Mouse (Mus musculus): ENCODE measurements around the gene Clcn3. TPM values are rescaled to one million over a fixed set of nuclear protein-coding genes. Genes with fewer than 3 reads are reported as not detected.
A peak's percentile ranks its signal among the peaks of the same experiment; 100 is the strongest.

Gene Clcn3
- polyA plus RNA-seq, 1 experiment from 2014 or later: 46.3 TPM

- WGBS: 82% methylated on average over 2 of the region's 2 CpGs
- Histone ChIP-seq H3K4me3 (no peak overlapping the region), H3K4me2 (replicated peaks) (no peak overlapping the region), H3K36me3 (no peaks in the 10 kb centered on the region), H3K9me3 (replicated peaks) (no peaks in the 10 kb centered on the region), H3K27me3 (no peaks in the 10 kb centered on the region), H3K4me1 (no peaks in the 10 kb centered on the region), H3K27ac (no peak overlapping the region), H3K9ac (no peak overlapping the region)
- no peak for ATAC-seq (ENCODE audit: low FRiP score)
Measured at GRCm38 (mm10) chr8:60973448-60973847, 9.7 kb downstream of the Clcn3 start.

- H3K27ac ChIP-seq: no peak overlapping the region
- WGBS: 67% methylated on average over 4 of the region's 4 CpGs
- H3K4me1 ChIP-seq: no peaks in the 10 kb centered on the region
- no peaks in the 10 kb centered on the region for H3K9me3 ChIP-seq (replicated peaks)
- H3K4me3 ChIP-seq: no peak overlapping the region
- no peak overlapping the region for H3K4me2 ChIP-seq (replicated peaks)
- H3K9ac ChIP-seq: no peak overlapping the region
- no peak for ATAC-seq (ENCODE audit: low FRiP score)
- H3K36me3 ChIP-seq: no peaks in the 10 kb centered on the region
- no peaks in the 10 kb centered on the region for H3K27me3 ChIP-seq
Measured at GRCm38 (mm10) chr8:60971808-60972207, 11.3 kb downstream of the Clcn3 start.

GRCm38 (mm10) chr8:60969091-60969490 lies 14.0 kb downstream of the Clcn3 start:
- Histone ChIP-seq H3K27ac (no peak overlapping the region), H3K4me1 (no peaks in the 10 kb centered on the region), H3K27me3 (no peaks in the 10 kb centered on the region), H3K36me3 (no peaks in the 10 kb centered on the region), H3K9ac (no peak overlapping the region), H3K4me2 (replicated peaks) (no peak overlapping the region), H3K4me3 (no peak overlapping the region), H3K9me3 (replicated peaks) (no peaks in the 10 kb centered on the region)
- ATAC-seq (ENCODE audit: low FRiP score): no peak
- 53% methylated on average over 2 of the region's 2 CpGs for WGBS

- Histone ChIP-seq H3K9ac (no peak overlapping the region), H3K27ac (no peak overlapping the region), H3K36me3 (no peaks in the 10 kb centered on the region), H3K27me3 (no peaks in the 10 kb centered on the region), H3K9me3 (replicated peaks) (no peaks in the 10 kb centered on the region), H3K4me1 (no peaks in the 10 kb centered on the region), H3K4me3 (no peak overlapping the region), H3K4me2 (replicated peaks) (no peak overlapping the region)
- WGBS: 67% methylated on average over 3 of the region's 3 CpGs
- no peak for ATAC-seq (ENCODE audit: low FRiP score)
Measured at GRCm38 (mm10) chr8:60965741-60966140, 17.4 kb downstream of the Clcn3 start.

DNA sequence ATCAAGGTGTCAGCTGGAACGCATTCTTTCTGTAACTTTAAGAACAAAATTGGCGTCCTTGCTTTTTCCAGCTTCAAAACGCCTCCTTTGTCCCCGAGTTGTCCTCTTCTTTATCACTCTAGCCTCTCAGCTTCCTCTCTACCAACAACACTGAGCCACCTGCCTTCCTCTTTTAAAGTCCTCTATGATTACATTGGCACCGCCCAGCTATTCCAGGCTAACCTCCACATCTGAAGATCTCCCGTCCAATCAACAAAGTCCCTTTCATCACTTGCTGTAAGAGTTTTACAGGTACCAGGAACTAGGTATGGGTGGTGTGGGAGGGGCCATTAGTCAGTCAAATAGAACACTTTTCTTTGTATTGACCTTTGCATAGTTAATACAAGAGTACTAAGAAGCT lies 17.8 kb downstream of the Clcn3 start:
- H3K36me3 ChIP-seq: no peaks in the 10 kb centered on the region
- no peaks in the 10 kb centered on the region for H3K27me3 ChIP-seq
- H3K4me2 ChIP-seq (replicated peaks): no peak overlapping the region
- ATAC-seq (ENCODE audit: low FRiP score): no peak
- no peaks in the 10 kb centered on the region for H3K9me3 ChIP-seq (replicated peaks)
- H3K4me3 ChIP-seq: no peak overlapping the region
- WGBS: 75% methylated on average over 6 of the region's 6 CpGs
- no peak overlapping the region for H3K27ac ChIP-seq
- H3K4me1 ChIP-seq: no peaks in the 10 kb centered on the region
- no peak overlapping the region for H3K9ac ChIP-seq

- no peaks in the 10 kb centered on the region for H3K36me3 ChIP-seq
- H3K27ac ChIP-seq: no peak overlapping the region
- H3K9me3 ChIP-seq (replicated peaks): no peaks in the 10 kb centered on the region
- H3K4me2 ChIP-seq (replicated peaks): no peak overlapping the region
- no peak overlapping the region for H3K4me3 ChIP-seq
- no peaks in the 10 kb centered on the region for H3K27me3 ChIP-seq
- no peak for ATAC-seq (ENCODE audit: low FRiP score)
- WGBS: 90% methylated on average over 4 of the region's 4 CpGs
- no peak overlapping the region for H3K9ac ChIP-seq
- no peaks in the 10 kb centered on the region for H3K4me1 ChIP-seq
Measured at GRCm38 (mm10) chr8:60964518-60964917, 18.6 kb downstream of the Clcn3 start.

DNA sequence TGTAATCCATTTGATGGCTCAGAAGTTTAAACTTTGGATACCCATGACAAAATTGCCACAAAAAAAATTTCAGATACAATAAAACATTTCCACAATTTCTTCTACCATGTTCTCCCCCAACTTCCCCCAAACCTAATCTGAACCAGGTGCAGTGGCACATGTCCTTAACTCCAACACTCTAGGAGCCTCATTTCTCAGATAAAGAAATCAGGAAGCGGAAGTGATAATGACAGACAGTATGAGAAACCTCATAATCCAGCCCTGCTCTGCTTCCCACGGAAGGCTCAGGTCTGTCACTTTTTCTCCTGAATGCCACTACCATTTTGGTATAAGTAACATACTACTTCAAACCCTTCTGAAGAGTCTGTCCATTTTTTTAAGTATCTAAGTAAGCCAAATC lies 19.2 kb downstream of the Clcn3 start:
- ATAC-seq (ENCODE audit: low FRiP score): no peak
- Histone ChIP-seq H3K36me3 (no peaks in the 10 kb centered on the region), H3K4me2 (replicated peaks) (no peak overlapping the region), H3K9me3 (replicated peaks) (no peaks in the 10 kb centered on the region), H3K4me1 (no peaks in the 10 kb centered on the region), H3K27ac (no peak overlapping the region), H3K27me3 (no peaks in the 10 kb centered on the region), H3K4me3 (no peak overlapping the region), H3K9ac (no peak overlapping the region)
- 65% methylated on average over 2 of the region's 2 CpGs for WGBS

DNA sequence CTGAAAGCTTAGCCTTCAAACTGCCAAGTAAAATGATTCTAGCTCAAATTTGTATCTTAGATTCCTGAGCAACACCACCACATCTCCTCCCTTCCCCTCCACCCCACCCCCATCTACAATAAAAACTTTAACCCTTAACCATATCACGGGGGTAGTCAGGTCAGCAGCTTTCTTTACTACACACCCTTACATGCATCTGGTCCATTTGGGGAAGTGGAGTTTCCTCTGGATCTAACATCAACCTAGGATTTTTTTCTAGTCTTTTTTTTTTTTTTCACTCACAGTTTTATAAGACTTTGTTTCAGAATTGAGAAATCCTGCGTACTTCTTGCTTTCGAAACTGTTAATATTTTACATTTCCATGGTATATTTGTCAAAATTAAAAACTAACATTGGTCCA lies 20.3 kb downstream of the Clcn3 start:
- ATAC-seq (ENCODE audit: low FRiP score): no peak
- 92% methylated on average over 3 of the region's 3 CpGs for WGBS

GRCm38 (mm10) chr8:60956847-60957246 lies 26.3 kb downstream of the Clcn3 start:
- no peaks in the 10 kb centered on the region for H3K4me1 ChIP-seq
- H3K27me3 ChIP-seq: no peaks in the 10 kb centered on the region
- H3K27ac ChIP-seq: no peak overlapping the region
- H3K9ac ChIP-seq: no peak overlapping the region
- no peak for ATAC-seq (ENCODE audit: low FRiP score)
- H3K9me3 ChIP-seq (replicated peaks): no peaks in the 10 kb centered on the region
- H3K36me3 ChIP-seq: no peaks in the 10 kb centered on the region
- 93% methylated on average over 7 of the region's 7 CpGs for WGBS
- H3K4me2 ChIP-seq (replicated peaks): no peak overlapping the region
- H3K4me3 ChIP-seq: no peak overlapping the region

More for the DNA sequence above, 20.3 kb downstream of the Clcn3 start:
- Histone ChIP-seq H3K4me3 (no peak overlapping the region), H3K27ac (no peak overlapping the region), H3K36me3 (no peaks in the 10 kb centered on the region), H3K9me3 (replicated peaks) (no peaks in the 10 kb centered on the region), H3K4me2 (replicated peaks) (no peak overlapping the region), H3K9ac (no peak overlapping the region), H3K27me3 (no peaks in the 10 kb centered on the region), H3K4me1 (no peaks in the 10 kb centered on the region)

GRCm38 (mm10) chr8:60954281-60955014 lies 28.7 kb downstream of the Clcn3 start:
- Histone ChIP-seq H3K9ac (peak overlapping the region; percentile 50), H3K9me3 (replicated peaks) (no peaks in the 10 kb centered on the region)

DNA sequence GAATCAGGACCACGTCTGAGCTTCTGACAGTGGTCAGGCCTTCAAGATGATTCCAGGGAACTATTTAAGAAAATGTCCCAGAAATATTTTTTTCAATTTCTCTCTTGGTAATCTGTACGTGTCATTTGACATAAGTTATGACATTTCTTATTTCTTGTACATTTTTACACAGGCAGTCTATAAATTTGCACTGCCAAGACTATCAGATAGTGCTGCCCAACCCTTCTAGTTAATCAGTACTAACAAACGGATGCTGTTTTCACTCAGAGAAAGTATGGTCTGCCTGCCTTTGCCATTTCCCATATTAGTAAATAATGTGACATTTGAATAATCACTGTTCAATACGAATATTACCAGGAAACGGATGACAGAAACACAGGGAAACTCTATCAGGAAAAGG lies 30.3 kb downstream of the Clcn3 start:
- H3K36me3 ChIP-seq: no peaks in the 10 kb centered on the region
- no peak for ATAC-seq (ENCODE audit: low FRiP score)
- no peak overlapping the region for H3K4me3 ChIP-seq
- H3K27ac ChIP-seq: no peak overlapping the region
- no peak overlapping the region for H3K9ac ChIP-seq
- peaks cover 3% of the 10 kb centered on the region; the same call in 1 of the 2 replicates for H3K4me1 ChIP-seq
- peak overlapping the region; percentile 5; the same call in 1 of the 2 replicates for H3K4me2 ChIP-seq (replicated peaks)
- H3K9me3 ChIP-seq (replicated peaks): no peaks in the 10 kb centered on the region
- 74% methylated on average over 5 of the region's 5 CpGs for WGBS
- H3K27me3 ChIP-seq: no peaks in the 10 kb centered on the region

More at GRCm38 (mm10) chr8:60954281-60955014, 28.7 kb downstream of the Clcn3 start:
- H3K27me3 ChIP-seq: no peaks in the 10 kb centered on the region
- H3K36me3 ChIP-seq: no peaks in the 10 kb centered on the region
- H3K4me1 ChIP-seq: peaks cover 3% of the 10 kb centered on the region; the same call in 1 of the 2 replicates
- ATAC-seq (ENCODE audit: low FRiP score): peak; percentile 97
- peak overlapping the region; percentile 91 for H3K27ac ChIP-seq
- H3K4me3 ChIP-seq: peak overlapping the region; percentile 38
- peak overlapping the region; percentile 52 for H3K4me2 ChIP-seq (replicated peaks)
- 2% methylated on average over 15 of the region's 15 CpGs for WGBS

DNA sequence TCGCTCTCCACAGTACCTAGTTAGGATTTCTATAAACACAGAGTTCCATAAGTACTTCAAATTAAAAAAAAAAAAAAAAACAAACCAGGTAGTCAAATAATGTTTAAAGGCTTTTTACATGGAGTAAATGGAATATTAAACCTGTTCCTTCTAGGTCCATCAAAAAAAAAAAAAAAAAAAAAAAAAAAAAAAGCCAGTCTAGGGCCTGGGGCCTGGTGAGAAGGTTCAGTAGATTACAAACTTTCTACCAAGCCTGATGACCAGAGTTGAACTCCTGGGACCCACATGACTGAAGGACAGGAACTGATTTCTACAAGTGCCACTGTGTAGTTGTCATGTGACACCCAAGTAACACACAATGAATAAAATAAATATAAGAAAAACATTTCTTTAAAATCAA lies 31.3 kb downstream of the Clcn3 start:
- Histone ChIP-seq H3K36me3 (no peaks in the 10 kb centered on the region), H3K9me3 (replicated peaks) (no peaks in the 10 kb centered on the region), H3K9ac (no peak overlapping the region), H3K27me3 (no peaks in the 10 kb centered on the region), H3K4me1 (peaks cover 3% of the 10 kb centered on the region; the same call in 1 of the 2 replicates), H3K4me3 (no peak overlapping the region), H3K4me2 (replicated peaks) (no peak overlapping the region), H3K27ac (no peak overlapping the region)
- no peak for ATAC-seq (ENCODE audit: low FRiP score)
- 100% methylated on average over 1 of the region's 1 CpGs for WGBS

DNA sequence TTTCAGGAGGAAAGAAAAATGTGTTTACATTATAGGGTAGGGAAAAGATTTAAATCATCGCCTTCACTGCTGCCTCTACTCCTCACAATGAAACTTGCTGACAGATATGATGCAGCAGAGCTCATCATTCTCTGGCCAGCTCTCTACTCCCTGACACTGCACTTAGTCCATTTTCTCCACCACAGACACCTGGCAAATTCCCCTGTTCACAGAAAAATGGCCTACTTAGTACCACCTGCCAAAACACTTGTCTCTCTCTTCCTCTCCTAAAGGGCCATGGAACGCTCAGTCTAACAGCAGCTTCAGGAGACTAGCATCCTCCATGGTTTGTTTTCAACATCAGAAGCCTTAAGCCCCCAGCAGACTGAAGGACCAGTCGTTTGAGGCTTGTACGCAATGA lies 31.8 kb downstream of the Clcn3 start:
- no peak overlapping the region for H3K27ac ChIP-seq
- H3K27me3 ChIP-seq: no peaks in the 10 kb centered on the region
- H3K4me1 ChIP-seq: peaks cover 3% of the 10 kb centered on the region; the same call in 1 of the 2 replicates
- no peak for ATAC-seq (ENCODE audit: low FRiP score)
- H3K36me3 ChIP-seq: no peaks in the 10 kb centered on the region
- H3K4me3 ChIP-seq: no peak overlapping the region
- WGBS: 84% methylated on average over 4 of the region's 4 CpGs
- no peaks in the 10 kb centered on the region for H3K9me3 ChIP-seq (replicated peaks)
- no peak overlapping the region for H3K9ac ChIP-seq
- no peak overlapping the region for H3K4me2 ChIP-seq (replicated peaks)

All from hindbrain, embryonic 12.5 days (tissue).